Mouse (Mus musculus) cerebellum, adult (tissue): ENCODE data around the gene Sfxn4.
A peak's percentile ranks its signal among the peaks of the same experiment; 100 is the strongest.
"Not testable (repeated sequence)": the region's sequence is repeated elsewhere in the genome, so short reads cannot be mapped to it uniquely, and the experiment has no call there.

Experiments used
- ATAC-seq: cut with Nextera tagmentation; 2 replicates; pipeline ENCODE4 v1.9.2; 2017; ENCODE audit warnings: mild to moderate bottlenecking, moderate library complexity, mixed read lengths; ENCODE audit not compliant: insufficient number of reproducible peaks, low FRiP score, low TSS enrichment

Sfxn4 gene

DNA sequence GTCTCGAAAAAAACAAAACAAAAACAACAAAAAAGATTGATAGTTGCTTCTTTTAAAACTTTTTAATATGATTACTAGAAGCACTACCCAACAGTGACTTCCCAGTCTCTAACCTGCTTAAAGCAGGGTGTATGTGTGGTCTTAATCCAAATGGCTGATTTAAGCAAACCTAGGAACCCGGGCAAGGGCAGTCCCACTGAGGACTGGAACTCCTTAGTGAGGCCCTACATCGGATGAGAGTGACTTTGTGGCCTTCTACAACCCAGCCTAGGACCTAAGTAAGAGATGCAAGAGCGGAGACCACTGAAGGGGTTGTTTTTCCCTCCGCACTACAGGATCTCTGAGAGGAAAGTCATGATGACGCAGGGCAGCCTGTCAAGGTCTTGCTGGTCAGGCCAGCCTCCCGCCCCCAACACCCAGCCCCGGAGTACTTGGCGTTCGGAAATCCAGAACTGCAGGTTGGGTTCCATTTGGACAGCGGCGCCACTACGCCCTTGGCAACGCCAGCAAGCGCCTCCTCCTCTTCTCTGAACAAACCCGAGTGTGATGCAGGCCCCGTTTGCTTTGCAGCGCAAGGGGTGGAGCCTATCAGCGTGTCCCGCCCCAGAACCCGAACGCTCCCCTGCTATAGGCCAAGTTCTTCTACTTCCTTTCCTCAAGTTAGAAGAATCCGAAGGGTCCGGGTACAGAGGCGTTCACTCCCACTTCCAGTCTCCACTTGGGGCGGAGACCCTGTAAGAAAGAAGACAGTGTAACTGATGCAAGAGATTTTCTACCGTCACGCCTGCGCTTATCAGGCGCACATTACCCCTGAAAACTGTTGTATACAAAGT is at the start of gene Sfxn4:
TSS of gene Sfxn4 (minus strand) at position 612 of the 833 bp plus-strand sequence.
- ATAC-seq, result peak; percentile 99

- no peak for ATAC-seq
Observed at GRCm38 (mm10) chr19:60910304-60910703, 49.0 kb upstream of the Sfxn4 start.

DNA sequence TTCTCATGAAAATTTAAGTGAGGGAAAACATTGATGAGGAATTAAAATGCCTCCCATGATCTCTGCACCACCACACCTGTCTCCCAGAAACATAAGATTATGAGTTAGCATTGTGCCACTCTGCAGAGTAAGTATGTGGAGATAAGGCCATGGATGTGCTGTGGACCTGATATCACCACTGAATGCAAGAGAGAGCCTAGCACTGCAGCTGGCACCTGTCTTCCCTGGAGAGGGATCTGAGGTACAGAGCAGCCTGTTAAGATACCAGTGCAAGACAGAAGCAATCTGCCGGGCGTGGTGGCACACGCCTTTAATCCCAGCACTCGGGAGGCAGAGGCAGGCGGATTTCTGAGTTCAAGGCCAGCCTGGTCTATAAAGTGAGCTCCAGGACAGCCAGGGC is 44.2 kb upstream of the Sfxn4 start:
- ATAC-seq, result no peak

- no peak for ATAC-seq
Observed at GRCm38 (mm10) chr19:60903971-60904370, 42.7 kb upstream of the Sfxn4 start.

GRCm38 (mm10) chr19:60903139-60903538 is 41.9 kb upstream of the Sfxn4 start:
- ATAC-seq, result no peak

DNA sequence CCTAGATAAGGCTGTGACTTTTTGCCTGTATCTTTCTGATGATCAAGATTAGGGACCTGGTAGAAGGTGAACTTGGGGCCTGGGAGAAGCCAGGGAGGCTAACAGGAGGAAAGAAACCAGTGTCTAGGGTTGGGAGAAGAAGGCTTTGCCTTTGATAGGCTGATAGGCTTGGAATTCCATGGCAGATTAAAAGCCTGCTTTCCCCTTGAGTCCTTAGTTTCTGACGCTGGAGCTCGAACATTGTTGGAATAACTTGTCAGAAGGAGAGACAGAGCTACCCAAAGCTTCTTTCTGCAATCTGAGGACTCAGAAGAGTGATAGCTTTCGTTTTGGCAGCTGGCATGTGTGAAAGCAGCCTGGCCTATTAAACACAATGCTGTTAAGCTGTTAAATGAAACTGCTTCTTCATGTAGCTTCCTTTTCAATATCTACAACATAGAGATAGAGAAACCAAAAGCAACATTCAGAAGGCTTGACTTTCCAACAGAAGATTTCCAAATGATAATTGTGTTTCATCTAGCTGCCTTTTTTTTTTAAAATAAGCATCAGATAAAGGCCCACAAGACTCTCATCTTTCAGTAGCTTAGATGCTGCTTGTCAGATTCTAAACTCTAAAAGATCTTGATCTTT is 34.1 kb upstream of the Sfxn4 start:
- ATAC-seq, result no peak

GRCm38 (mm10) chr19:60891934-60892547 is 30.8 kb upstream of the Sfxn4 start:
- no peak for ATAC-seq

GRCm38 (mm10) chr19:60891123-60891470 is 29.8 kb upstream of the Sfxn4 start:
- no peak for ATAC-seq

GRCm38 (mm10) chr19:60890391-60891122 is 29.3 kb upstream of the Sfxn4 start:
- ATAC-seq, result peak; percentile 13; the same call in 1 of the 2 replicates

- ATAC-seq, result peak; percentile 97
Observed at GRCm38 (mm10) chr19:60889714-60890315, 28.5 kb upstream of the Sfxn4 start, which contains the start of gene Grk5. Grk5 (plus strand) TSS chr19:60889749.

DNA sequence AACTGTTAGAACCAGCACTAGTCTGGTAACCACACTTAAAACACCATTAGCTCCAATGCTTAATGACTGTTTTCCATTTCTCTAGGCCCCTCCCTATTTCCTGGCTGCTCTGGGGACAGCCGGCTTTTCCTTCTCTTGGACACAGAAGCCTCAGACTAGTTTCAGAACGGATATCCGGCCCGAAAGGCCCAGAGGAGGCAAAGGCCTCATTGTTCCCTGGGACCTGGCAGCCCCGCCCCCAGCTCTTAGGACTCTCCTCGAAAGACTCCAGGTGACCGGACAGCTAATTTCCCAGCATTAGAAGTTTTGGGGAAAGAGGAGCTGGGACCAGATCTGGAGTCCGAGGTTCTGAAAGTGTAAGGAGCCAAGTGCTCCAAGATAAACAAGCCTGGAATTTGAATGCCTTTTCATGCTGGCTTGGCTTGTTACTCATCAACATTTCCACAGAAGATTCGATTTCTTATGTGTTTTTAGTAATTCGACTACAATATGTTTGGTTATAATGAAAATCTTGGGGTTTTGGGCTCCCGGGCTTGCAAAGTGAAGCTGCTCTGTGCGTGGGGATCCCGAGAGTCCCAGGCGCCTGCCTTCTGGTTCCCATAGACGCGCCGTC is 27.9 kb upstream of the Sfxn4 start:
- 0 out of 2 replicates have a peak, but pooled peaks have one; percentile 4 for ATAC-seq

DNA sequence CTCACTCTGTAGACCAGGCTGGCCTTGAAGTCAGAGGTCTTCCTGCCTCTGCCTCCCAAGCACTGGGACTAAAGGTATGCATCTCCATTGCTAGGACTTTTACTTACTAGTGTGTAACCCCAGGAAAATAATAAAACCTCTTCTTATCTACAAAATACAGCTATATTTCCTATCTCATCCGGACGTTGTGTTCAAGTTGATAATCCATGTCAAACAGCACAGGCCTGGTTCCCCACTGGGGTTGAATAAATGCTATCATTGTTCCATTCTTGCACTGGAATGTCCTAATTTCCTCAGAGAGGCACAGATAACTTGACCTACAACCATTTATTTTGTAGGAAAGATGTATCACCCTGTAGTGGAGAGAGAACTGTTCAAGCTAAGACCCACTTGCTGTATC is 26.4 kb upstream of the Sfxn4 start:
- no peak for ATAC-seq

- no peak for ATAC-seq
Observed at GRCm38 (mm10) chr19:60883129-60883528, 21.9 kb upstream of the Sfxn4 start.

DNA sequence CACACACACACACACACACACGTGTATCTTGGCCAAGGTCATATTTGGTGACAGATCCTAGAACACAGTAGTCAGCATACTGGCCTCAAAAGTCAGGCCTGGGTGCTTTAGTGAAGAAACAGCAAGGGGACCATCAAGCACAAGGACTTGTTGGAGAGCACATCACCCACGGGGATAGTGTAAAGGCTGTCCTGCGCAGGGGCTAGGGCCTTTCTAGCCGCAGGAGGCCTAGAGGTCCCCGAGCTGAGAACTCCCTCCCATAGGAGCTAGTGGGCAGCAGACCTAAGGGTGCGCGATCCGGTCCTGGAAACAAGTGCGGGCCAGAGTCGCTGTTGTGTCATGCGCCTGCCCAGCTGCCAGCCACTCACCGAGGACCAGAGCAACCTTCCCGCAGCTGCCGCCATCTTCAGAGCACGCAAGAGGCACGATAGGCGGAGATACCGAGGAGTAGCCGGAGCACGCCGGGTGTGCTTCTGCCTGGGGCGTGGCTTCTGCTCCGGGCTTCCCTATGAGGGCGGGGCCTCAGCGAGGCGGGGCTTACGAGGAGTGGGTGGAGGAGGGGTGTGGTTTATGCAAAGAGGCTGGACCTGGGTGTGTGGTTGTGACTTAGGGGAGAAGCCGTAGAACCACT is 12.9 kb upstream of the Sfxn4 start, which contains the start of gene Prdx3:
TSS of gene Prdx3 (minus strand) at position 493 of the 631 bp plus-strand sequence.
- peak; percentile 97 for ATAC-seq

DNA sequence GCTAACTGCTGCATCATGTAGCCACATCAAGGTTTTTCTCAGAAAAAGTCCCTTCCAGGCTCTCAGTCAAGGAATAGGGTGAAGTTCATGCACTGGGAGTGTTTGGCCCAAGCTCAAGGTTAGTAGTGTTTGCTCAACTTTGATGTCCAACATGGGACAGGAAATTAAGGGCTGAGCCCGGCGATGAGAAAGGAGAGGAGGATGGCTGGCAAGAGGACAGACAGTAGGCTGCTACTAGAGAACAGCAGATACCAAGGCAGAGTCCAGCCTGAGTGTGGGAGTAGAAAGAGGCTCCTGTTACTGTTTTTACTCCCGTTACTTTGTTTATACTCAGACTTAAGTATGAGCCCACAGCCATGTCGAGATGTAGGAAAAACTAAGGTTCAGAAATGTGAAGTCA is 12.2 kb upstream of the Sfxn4 start:
- no peak for ATAC-seq

DNA sequence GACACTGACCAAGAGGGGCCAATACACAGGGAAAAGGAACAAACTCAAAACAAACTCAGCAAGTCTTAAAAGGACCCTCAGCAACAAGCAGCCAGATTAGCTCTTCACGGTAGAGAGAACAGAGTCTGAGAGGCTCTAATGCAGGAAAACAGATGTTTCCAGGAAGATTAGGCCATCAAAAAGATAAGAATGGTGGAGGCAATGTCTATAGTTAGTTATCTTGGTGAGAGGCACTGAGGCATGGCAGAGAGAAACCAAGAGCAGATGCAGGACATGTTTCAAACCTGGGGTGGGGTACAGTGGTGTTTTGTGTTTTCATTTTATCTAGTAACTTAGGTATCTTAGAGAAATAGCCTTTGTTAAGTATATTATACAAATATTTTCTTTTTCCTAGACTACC is 11.0 kb upstream of the Sfxn4 start:
- no peak for ATAC-seq

DNA sequence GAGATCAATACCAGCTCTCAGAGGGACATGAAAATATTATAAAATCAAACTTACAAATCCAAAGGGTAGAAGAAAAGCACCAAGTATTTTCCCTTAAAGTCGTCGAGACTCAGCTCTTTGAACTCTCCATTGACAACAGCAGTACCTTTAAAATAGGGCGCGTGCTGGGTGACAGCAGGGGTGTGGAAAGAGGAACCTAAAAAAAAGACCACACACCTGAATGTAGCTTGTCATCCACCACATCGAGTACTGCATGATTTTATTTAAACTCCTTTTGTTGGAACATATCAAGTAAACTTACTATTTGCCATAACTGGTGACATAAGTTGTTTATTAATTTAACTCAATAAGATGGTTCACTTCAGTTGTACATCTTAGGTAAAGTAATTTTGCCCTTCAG is 10.1 kb upstream of the Sfxn4 start:
- ATAC-seq, result no peak

DNA sequence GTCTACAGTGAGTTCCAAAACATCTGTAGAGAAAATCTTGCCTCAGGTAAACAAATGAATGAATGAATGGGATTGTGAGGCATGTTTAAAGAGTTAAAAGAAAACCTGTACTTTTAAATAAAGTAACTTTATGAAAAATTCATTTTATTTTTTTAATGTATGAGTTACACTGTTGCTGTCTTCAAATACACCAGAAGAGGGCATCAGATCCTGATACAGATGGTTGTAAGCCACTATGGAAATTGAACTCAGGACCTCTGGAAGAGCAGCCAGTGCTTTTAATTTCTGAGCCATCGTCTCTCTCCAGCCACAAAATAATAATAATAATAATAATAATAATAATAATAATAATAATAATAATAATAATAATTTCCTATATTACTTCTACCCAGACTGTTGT is 9.2 kb upstream of the Sfxn4 start:
- ATAC-seq, result no peak

DNA sequence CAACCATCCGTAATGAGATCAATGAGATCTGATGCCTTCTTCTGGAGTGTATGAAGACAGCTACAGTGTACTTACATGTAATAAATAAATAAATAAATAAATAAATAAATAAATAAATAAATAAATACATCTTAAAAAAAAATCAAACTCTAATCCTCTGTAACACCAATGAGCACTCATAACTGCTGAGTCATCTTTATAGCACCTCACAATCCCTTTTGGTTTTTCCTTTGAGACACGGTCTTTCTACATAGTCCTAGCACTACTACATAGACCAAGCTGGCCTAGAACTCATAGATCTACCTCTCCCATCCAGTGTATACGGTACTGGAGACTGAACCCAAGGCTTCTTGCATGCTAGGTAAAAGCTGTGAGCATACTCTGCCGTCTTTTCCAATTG is 4.9 kb upstream of the Sfxn4 start:
- ATAC-seq, result not testable (repeated sequence)
